Mouse (Mus musculus) intestine, embryonic 16.5 days (tissue): ENCODE data around the gene Cldn18. TPM values are rescaled to one million over a fixed set of nuclear protein-coding genes. Genes with fewer than 3 reads are reported as not detected.

Source experiments
- ATAC-seq: fragments of 200-750 bp; cut with Nextera tagmentation; 2 replicates; pipeline ENCODE4 v1.8.0; 2017; ENCODE audit warnings: moderate TSS enrichment, moderate library complexity
- H3K27ac ChIP-seq: fragments of 300-500 bp; sonication (generic); 2 replicates; pipeline ENCODE4 v1.5.1; 2014; ENCODE audit warnings: mild to moderate bottlenecking, low read length
- H3K27me3 ChIP-seq: fragments of 300-500 bp; sonication (generic); replicated peaks from 2 replicates; pipeline ENCODE4 v1.6.1; 2014; ENCODE audit warnings: low read length, control low read depth, mixed read lengths; ENCODE audit not compliant: control insufficient read depth, insufficient read depth
- H3K36me3 ChIP-seq: fragments of 300-500 bp; sonication (generic); 2 replicates; pipeline ENCODE4 v1.6.1; 2014; ENCODE audit warnings: low read length, control low read depth; ENCODE audit not compliant: control insufficient read depth, insufficient read depth
- H3K4me1 ChIP-seq: fragments of 300-500 bp; sonication (generic); 2 replicates; pipeline ENCODE4 v1.6.1; 2014; ENCODE audit warnings: low read length, control low read depth, mixed read lengths; ENCODE audit not compliant: control insufficient read depth, insufficient read depth
- H3K4me2 ChIP-seq: fragments of 300-500 bp; sonication (generic); 2 replicates; pipeline ENCODE4 v1.6.1; 2014; ENCODE audit warnings: low read depth, low read length, control low read depth
- H3K4me3 ChIP-seq: fragments of 300-500 bp; sonication (generic); 2 replicates; pipeline ENCODE4 v1.5.1; 2014; ENCODE audit warnings: mild to moderate bottlenecking, low read length
- H3K9ac ChIP-seq: fragments of 300-500 bp; sonication (generic); 2 replicates; pipeline ENCODE4 v1.6.1; 2014; ENCODE audit warnings: low read depth, low read length
- H3K9me3 ChIP-seq: fragments of 300-500 bp; sonication (generic); 2 replicates; pipeline ENCODE4 v1.6.1; 2016; ENCODE audit warnings: low read length, control low read depth; ENCODE audit not compliant: control insufficient read depth
- WGBS: fragments of 180-500 bp; shearing (Covaris S2); extraction: QIAGEN DNeasy Blood & Tissue Kit; methylation state at CpG from one replicate; pipeline ENCODE4 v1.1.7; 2014; 5-methylcytosine and 5-hydroxymethylcytosine counted together
- polyA plus RNA-seq: library from polyadenylated mRNA; unstranded; fragments of >200 nt; fragmentation: Nextera tagmentation; extraction: Ambion mirVana; gene quantifications from 2 replicates; pipeline ENCODE4 v1.2.1, GENCODE M21; 2015

Gene Cldn18
- polyA plus RNA-seq, 1 experiment from 2014 or later: 1.1 TPM

DNA sequence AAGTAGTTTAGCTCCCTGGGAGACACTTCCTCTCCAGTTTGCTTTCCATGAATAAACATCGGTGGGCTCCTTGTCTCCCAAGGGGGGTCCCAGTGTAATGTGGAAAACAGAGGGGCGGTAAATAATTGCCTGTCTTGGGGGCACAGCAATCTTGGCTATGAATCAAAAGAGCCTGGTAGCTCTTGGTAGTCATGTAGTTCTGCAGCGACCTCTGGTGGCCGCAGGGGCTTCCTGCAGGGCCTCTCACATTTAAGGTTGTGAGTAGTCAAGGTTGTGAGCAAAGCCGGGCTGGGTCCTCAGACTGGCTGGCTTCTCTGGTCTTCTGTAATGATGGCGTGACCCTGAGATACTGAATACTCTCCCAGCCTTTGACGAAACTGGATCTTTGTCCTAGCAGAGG is 54.7 kb downstream of the Cldn18 start:
- Histone ChIP-seq H3K9me3 (no peaks in the 10 kb centered on the region), H3K27me3 (no peaks in the 10 kb centered on the region), H3K36me3 (peaks cover 2% of the 10 kb centered on the region; the same call in 1 of the 2 replicates), H3K4me2 (no peak overlapping the region), H3K9ac (no peak overlapping the region), H3K27ac (no peak overlapping the region), H3K4me1 (no peaks in the 10 kb centered on the region), H3K4me3 (no peak overlapping the region)
- 27% methylated on average over 7 of the region's 7 CpGs for WGBS
- peak; percentile 62 for ATAC-seq

DNA sequence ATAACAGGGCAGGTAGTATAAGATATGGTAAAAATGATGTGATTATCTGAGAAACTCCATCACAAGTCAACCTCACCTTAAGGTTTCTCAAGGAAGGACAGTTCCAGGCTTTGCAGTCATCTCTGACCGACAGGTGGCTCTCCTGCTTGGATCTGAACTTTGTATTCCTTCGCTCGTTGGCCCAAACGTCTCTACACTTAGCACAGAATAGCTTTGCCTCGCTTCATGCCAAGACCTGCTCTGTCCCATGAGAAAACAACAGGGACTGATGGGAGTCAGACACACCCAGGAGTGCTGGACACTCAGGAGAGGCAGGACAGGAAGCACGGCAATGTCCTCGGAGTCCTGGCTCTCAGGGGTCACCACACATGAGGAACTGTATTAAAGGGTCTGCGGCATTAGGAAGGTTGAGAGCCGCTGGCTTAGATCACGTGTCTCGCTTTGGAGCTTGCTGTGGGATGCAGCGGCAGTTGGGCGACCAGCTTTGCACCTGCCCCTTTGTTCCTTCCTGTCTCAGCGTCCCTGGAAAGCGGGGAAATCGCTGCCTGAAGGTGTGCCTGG is 55.4 kb downstream of the Cldn18 start:
- ATAC-seq: no peak
- Histone ChIP-seq H3K4me1 (no peaks in the 10 kb centered on the region), H3K9me3 (no peaks in the 10 kb centered on the region), H3K36me3 (peaks cover 2% of the 10 kb centered on the region; the same call in 1 of the 2 replicates), H3K27me3 (no peaks in the 10 kb centered on the region), H3K4me3 (no peak overlapping the region), H3K9ac (no peak overlapping the region), H3K27ac (no peak overlapping the region), H3K4me2 (no peak overlapping the region)
- WGBS: 60% methylated on average over 16 of the region's 16 CpGs

GRCm38 (mm10) chr9:99660756-99661155 is 56.3 kb downstream of the Cldn18 start:
- no peak for ATAC-seq
- Histone ChIP-seq H3K27me3 (no peaks in the 10 kb centered on the region), H3K9ac (no peak overlapping the region), H3K4me2 (no peak overlapping the region), H3K36me3 (peaks cover 2% of the 10 kb centered on the region; the same call in 1 of the 2 replicates), H3K4me1 (no peaks in the 10 kb centered on the region), H3K4me3 (no peak overlapping the region), H3K9me3 (no peaks in the 10 kb centered on the region), H3K27ac (no peak overlapping the region)
- 75% methylated on average over 10 of the region's 10 CpGs for WGBS

- WGBS: 92% methylated on average over 6 of the region's 6 CpGs
- no peak overlapping the region for H3K9ac ChIP-seq
- no peaks in the 10 kb centered on the region for H3K9me3 ChIP-seq
- no peak overlapping the region for H3K27ac ChIP-seq
- H3K27me3 ChIP-seq: no peaks in the 10 kb centered on the region
- no peaks in the 10 kb centered on the region for H3K4me1 ChIP-seq
- H3K36me3 ChIP-seq: peaks cover 5% of the 10 kb centered on the region; the same call in 1 of the 2 replicates
- H3K4me2 ChIP-seq: no peak overlapping the region
- ATAC-seq: no peak
- H3K4me3 ChIP-seq: no peak overlapping the region
Measured at GRCm38 (mm10) chr9:99646102-99646501, 71.0 kb downstream of the Cldn18 start.

DNA sequence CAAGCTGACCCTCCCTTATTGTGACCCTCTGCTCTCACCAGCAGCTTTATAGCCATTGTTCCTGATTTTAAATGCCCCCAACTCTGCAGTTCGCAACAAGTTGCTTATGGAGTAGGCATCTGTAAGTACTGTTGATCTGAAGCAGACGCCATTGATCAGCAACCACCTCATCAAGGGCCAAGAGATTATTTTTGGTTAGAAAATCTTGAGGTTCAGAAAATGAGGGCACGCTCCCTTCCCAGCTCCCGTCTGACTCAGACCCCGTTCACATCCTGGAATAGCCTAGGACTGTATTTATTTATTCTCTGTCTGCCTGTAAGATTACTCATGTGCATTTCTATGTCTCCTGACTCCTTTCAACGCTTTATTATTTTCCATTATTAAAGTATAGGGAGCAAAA is 71.7 kb downstream of the Cldn18 start:
- Histone ChIP-seq H3K9ac (no peak overlapping the region), H3K4me3 (no peak overlapping the region), H3K4me2 (no peak overlapping the region), H3K27ac (no peak overlapping the region), H3K27me3 (no peaks in the 10 kb centered on the region), H3K9me3 (no peaks in the 10 kb centered on the region), H3K4me1 (no peaks in the 10 kb centered on the region), H3K36me3 (no peaks in the 10 kb centered on the region; the same call in 1 of the 2 replicates)
- no peak for ATAC-seq
- 90% methylated on average over 6 of the region's 6 CpGs for WGBS

GRCm38 (mm10) chr9:99639957-99640356 is 77.1 kb downstream of the Cldn18 start:
- Histone ChIP-seq H3K4me3 (no peak overlapping the region), H3K9ac (no peak overlapping the region), H3K4me1 (no peaks in the 10 kb centered on the region), H3K27me3 (no peaks in the 10 kb centered on the region), H3K27ac (no peak overlapping the region), H3K4me2 (no peak overlapping the region), H3K9me3 (no peaks in the 10 kb centered on the region), H3K36me3 (no peaks in the 10 kb centered on the region; the same call in 1 of the 2 replicates)
- peak; percentile 91 for ATAC-seq
- 57% methylated on average over 5 of the region's 5 CpGs for WGBS

Other genes with a start within 250 kb of the Cldn18 start
- gene Armc8, start 148.4 kb downstream of the Cldn18 start, polyA plus RNA-seq: 25.5 and 28.1 TPM in 2 replicates
- 23.4 and 27.8 TPM in 2 replicates for gene Dbr1, start 141.5 kb downstream of the Cldn18 start, polyA plus RNA-seq
- gene A4gnt, start 104.8 kb downstream of the Cldn18 start, polyA plus RNA-seq: 1.2 and 1.6 TPM in 2 replicates
- 9.9 and 11.2 TPM in 2 replicates for gene Dzip1l, start 87.8 kb downstream of the Cldn18 start, polyA plus RNA-seq
- not detected in 2 replicates for gene Sox14, start 158.9 kb upstream of the Cldn18 start, polyA plus RNA-seq